Mouse (Mus musculus) G1E (cell line): ENCODE measurements around the gene Ube2n.

Experiments
- CTCF ChIP-seq: IDR thresholded peaks from 2 replicates; pipeline ENCODE4 v1.5.1; 2012; ENCODE audit warnings: low read depth, low read length, inconsistent platforms, mixed read lengths
- POLR2AphosphoS5 ChIP-seq: IDR thresholded peaks from 2 replicates; pipeline ENCODE4 v1.6.1; 2012; ENCODE audit warnings: low read depth, low read length, inconsistent platforms; ENCODE audit not compliant: insufficient replicate concordance

DNA sequence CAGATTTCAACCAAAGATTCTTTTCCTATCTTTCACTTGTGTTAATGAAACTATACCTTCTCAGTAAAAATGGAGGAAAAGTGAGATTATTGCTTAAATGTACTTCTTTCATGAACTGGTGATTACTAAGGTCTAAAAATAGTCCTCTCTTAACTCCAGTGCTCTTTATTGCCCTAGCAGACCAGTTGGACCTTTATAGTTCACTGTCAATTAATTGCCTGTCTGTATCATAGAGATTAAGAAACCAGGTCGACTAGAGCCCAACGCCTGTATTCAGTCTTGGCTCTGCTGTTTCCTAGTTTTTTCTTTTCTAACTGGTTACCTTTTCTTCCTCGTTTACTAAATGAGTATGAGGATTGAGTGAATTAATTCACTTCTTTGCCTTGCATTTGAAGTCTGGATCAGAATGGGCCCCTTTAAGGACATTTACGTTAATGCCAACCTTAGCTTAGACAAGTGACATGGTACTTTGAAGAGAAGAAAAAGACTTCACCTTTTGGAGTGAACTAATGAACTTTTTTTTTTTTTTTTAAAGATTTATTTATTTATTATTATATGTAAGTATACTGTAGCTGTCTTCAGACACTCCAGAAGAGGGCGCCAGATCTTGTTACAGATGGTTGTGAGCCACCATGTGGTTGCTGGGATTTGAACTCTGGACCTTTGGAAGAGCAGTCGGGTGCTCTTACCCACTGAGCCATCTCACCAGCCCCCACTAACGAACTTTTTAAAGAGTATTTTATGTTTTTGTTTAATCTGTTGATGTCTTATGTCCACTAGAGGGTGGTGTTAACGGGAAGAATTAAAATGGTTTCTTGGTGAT is 20.7 kb downstream of the Ube2n start:
- no peak for TF ChIP-seq CTCF
- no peak for TF ChIP-seq POLR2AphosphoS5
